Mouse (Mus musculus) left cerebral cortex, postnatal 10 days (tissue): Measurements from ENCODE around the gene Cenpb. TPM values are rescaled to one million over a fixed set of nuclear protein-coding genes. Genes with fewer than 3 reads are reported as not detected.

Experiments used
- DNase-seq, 2 experiments: peaks; one replicate each; pipeline ENCODE4 v3.0.0; 2021 to 2022; ENCODE audit warnings: low spot score in 2 of 2, mixed read lengths in 1 of 2; ENCODE audit errors: extremely low spot score in 1 of 2
- intact Hi-C: fragments of 180-260 bp; cut with DNase I; formaldehyde crosslinking; loops from one replicate; pipeline ENCODE4 v1.15.1; 2025
- total RNA-seq, 2 experiments: library from RNA; stranded (reverse); gene quantifications; 2 replicates each; pipeline ENCODE4 v1.2.3; 2021

Gene Cenpb
- total RNA-seq, 2 experiments from 2014 or later, result 93.6 to 97.1 TPM

DNA sequence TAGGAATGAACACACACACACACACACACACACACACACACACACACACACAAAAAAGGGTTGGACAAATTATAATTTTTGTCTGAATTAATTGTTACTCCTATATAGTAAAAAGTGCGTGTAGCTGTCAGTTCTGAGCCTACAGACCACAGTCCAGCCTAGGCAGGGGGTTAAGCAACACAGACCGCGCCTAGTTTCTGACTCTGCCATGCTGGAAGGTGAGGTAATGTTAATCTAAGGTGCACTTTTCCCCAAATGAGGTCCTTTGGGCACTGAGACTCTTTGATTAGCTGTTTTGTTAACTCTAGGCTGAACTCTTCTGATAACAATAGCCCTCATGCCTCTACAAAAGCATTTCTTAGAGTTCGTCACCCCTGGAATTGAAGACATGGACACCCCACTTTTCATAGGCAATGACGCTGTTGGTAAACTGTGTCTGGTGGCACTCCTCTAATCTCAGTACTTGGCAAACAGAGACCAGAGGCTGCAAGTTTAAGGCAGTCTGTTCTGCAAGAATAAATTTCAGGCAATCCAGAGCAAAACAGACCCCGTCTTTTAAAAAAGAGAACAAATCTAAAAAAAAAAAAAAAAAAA is 24.0 kb upstream of the Cenpb start:
- DNase-seq, result no peak
- intact Hi-C loops, result no loop called here

DNA sequence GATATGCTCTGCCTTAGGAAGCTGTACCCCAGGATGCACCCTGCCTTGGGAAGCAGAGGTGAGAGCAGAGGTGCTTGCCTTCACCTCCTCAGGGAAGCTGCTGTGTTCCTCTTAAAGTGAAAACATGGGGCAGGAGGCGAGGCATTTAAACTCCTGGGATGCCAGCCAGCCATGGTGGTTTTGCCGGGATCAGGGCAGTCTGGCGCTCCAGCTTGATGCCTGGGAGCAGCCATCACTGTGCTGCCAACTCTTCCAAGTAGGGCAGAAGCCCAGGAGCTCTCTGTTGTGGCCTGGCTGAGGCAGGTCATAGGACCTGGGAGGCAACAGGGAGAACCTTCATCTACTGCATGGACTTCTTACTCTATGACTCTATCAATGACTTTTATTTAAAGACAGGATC is 21.4 kb upstream of the Cenpb start:
- DNase-seq, result no peak
- intact Hi-C loops, result no loop called here

DNA sequence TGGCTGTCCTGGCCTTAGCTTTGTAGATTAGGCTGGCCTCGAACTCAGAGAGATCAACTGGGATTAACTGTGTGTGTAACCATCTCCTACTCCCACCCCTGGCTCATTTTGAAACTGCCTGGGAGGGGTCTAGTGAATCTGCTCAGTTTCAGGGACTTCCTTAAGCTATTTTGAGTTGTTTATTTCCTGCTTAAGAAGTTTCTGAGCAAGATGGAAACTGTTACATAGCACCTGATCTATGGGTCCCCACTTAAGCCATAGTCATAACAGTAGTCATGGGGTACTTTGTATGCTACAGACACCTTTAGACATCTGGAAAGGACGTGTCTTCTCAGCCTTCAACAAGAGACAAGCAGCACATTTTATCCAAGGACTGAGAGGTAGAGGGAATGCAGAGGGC is 20.8 kb upstream of the Cenpb start:
- DNase-seq, result no peak
- intact Hi-C loops, result no loop called here

GRCm38 (mm10) chr2:131196606-131197316 is 16.9 kb upstream of the Cenpb start:
- intact Hi-C loops, result no loop called here
- DNase-seq, result no peak

DNA sequence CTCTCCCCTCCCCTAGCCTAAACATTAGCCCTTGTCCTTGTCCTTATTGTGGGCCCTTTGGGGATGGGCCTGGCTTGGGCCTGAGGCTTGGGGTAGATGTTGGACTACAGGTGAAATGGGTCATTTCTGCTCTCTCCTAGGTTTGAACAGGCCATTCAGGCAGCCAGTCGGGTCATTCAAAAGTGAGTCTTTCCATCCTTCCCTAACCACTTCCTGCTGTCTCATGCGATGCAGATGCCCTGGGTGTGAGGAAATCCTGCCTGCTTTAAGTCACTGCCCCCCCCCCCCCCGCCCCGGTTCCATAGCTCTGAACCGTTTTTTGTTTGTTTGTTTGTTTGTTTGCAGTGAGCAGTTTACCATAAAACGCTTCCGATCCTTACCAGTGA is 11.1 kb upstream of the Cenpb start:
- intact Hi-C loops, result no loop called here

DNA sequence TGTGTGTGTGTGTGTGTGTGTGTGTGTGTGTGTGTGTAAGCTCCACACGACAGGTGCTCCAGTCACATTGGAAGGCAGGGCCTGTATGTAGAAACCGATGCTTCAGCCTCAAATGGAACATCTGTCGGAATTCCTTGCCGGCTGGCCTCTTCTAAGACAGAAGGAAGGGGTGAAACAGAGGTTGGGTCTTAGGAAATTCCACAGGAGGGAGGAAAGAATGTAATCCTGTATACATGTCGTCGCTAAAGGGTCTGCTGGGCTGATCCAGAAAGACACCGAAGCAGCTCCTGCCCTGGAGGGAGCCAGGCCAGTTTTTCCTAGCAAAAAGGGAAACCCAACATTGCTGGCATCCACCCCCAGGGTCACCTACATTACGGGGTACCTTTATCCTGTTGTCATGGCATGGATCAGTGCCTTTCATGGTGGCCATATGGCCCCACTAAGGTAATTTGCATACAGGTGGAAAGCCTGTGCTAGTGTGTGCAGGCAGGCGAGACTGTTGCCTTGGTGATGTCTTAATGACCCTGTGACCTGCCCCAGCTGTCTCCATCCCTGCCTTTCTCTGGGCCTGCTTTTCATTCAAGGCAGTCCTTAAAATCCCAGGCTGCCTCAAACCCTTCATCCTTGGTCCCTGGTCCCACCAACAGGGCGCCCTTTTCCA is 10.6 kb upstream of the Cenpb start:
- intact Hi-C loops, result no loop called here
- DNase-seq, result no peak

More for the DNA sequence above, 11.1 kb upstream of the Cenpb start:
- no peak for DNase-seq

GRCm38 (mm10) chr2:131189521-131190309 is 9.8 kb upstream of the Cenpb start:
- DNase-seq, result no peak
- intact Hi-C loops, result no loop called here

GRCm38 (mm10) chr2:131188311-131188710 is 8.4 kb upstream of the Cenpb start:
- intact Hi-C loops, result no loop called here
- DNase-seq, result no peak

GRCm38 (mm10) chr2:131187602-131187922 is 7.7 kb upstream of the Cenpb start:
- DNase-seq, result no peak
- intact Hi-C loops, result no loop called here

- peak; percentile 59 to 91 for DNase-seq
- intact Hi-C loops, result no loop called here
Observed at GRCm38 (mm10) chr2:131186771-131187601, 7.1 kb upstream of the Cenpb start, which contains the start of the genes Cdc25b and Spef1. TSS of gene Cdc25b (plus strand) at chr2:131186949. TSS of gene Spef1 (minus strand) at chr2:131187282.

GRCm38 (mm10) chr2:131186343-131186742 is 6.5 kb upstream of the Cenpb start:
- no peak for DNase-seq
- intact Hi-C loops, result no loop called here

DNA sequence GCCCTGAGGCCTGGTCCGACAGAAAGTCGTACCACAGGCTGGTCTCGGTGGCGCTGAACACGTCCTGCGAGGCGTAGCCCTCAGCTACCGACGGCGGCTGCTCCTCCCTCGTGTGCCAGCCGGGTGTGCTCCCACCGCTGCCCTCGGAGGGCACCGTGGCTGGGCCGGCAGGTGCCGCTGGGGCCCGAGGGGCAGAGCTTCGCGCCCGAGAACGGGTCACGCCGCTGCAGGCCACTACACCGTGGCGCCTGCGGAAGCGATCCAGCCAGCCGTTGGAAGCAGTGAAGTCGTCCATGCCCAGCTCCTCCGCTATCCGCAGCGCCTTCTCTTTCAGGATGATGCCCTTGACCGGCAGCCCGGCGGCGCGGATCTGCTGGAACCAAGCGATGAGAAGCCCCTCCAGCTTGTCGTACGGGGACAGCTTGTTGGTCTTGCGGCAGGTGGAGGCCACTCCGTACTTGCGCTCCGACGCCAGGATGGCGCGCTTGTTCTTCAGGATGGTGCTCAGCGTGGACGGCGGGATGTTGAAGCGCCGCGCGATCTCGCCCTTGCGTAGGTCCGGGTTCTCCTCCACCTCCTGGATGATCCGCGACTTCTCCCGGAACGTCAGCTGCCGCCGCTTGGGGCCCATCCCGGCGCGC is 501 bp downstream of the Cenpb start:
- DNase-seq, result peak; percentile 56 to 88
- intact Hi-C loops, result loop anchor here (5.0 kb wide), 1 partner anchor 83 kb away; the partner anchor contains the start of gene Pank2

DNA sequence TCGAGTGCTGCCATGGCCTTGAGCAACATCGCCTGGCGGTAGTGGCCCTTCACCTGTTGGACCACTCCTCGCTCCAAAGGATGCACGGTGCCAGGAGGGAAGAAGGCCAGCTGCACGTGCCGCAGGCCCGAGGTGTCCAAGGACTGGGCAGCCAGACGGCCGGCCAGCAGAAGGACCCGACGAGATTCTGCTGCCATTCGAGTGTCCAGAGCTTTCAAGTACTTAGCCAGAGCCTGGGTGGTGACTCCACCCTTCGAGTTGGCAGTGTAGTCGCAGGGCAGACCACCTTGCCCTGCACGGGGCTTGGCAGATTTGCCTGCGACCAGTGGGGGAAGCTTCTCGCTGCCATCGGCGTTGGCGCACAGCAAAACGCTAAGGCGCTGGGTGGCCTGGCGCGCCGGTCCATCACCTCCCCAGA is 1.0 kb downstream of the Cenpb start:
- peak in 1 of 2 experiments; percentile 58 for DNase-seq
- intact Hi-C loops, result loop anchor here (5.0 kb wide), 1 partner anchor 83 kb away; the partner anchor contains the start of gene Pank2

GRCm38 (mm10) chr2:131177932-131178331 is 1.9 kb downstream of the Cenpb start:
- no peak for DNase-seq
- intact Hi-C loops, result loop anchor here (5.0 kb wide), 1 partner anchor 84 kb away; the partner anchor contains the start of gene Pank2

- intact Hi-C loops, result loop anchor here (5.0 kb wide), 1 partner anchor 86 kb away; the partner anchor contains the start of gene Pank2
Observed at GRCm38 (mm10) chr2:131176491-131176890, 3.4 kb downstream of the Cenpb start.

DNA sequence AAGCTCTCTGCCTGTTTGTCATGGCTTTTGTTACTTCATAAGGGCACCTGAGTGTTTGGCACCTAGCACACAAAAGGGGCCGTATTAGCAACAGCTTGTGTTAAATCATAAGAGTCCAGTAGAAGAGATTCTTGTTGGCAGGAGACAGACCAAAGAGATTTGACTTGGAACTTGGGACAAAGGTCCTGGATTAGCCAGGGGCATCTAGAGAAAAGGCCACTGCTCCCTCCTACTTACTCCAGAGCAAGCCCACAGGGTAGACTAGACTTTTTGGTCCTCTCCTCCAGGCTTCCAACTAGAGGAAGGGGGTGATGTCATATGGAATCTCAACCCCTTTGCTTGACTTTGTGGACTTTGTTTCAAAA is 3.9 kb downstream of the Cenpb start:
- no peak for DNase-seq
- intact Hi-C loops, result loop anchor here (5.0 kb wide), 1 partner anchor 86 kb away; the partner anchor contains the start of gene Pank2

More at GRCm38 (mm10) chr2:131176491-131176890, 3.4 kb downstream of the Cenpb start:
- DNase-seq, result no peak

DNA sequence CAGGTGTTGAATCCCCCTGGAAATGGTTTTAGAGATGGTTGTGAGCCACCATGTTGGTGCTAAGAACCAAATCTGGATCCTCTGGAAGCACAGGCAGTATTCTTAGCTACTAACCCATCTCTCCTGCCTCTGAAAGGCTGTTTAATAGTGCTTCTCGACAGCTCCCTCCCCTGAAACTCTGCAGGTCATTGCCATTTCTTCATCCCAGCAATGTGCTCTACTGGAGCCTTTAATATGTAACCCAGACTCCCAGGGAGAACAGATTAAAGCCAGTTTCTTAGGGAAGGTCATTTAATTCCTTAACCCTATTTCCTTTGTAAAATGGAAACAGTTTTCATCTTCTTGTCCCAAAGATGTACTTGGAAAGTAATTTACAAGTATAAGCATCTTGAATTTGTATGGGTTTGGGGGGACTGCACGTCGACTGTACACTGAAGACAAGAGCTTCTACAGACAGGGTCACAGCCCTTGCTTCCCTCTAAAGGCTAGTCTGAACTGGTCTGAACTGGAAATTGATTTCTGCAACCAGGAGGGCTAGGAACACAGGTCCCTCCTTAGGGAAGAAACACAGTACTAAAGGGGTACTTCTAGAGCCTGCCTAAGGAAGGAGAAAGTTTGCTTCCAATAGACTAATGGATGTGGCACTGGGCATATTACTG is 4.5 kb downstream of the Cenpb start:
- intact Hi-C loops, result loop anchor here (5.0 kb wide), 1 partner anchor 87 kb away; the partner anchor contains the start of gene Pank2
- no peak for DNase-seq
